Mouse (Mus musculus) intestine, embryonic 16.5 days (tissue): ENCODE measurements around the gene 4930558K02Rik. TPM values are rescaled to one million over a fixed set of nuclear protein-coding genes. Genes with fewer than 3 reads are reported as not detected.

Source experiments
- ATAC-seq: fragments of 200-750 bp; cut with Nextera tagmentation; 2 replicates; pipeline ENCODE4 v1.8.0; 2017; ENCODE audit warnings: moderate TSS enrichment, moderate library complexity
- H3K27ac ChIP-seq: fragments of 300-500 bp; sonication (generic); 2 replicates; pipeline ENCODE4 v1.5.1; 2014; ENCODE audit warnings: mild to moderate bottlenecking, low read length
- H3K27me3 ChIP-seq: fragments of 300-500 bp; sonication (generic); replicated peaks from 2 replicates; pipeline ENCODE4 v1.6.1; 2014; ENCODE audit warnings: low read length, control low read depth, mixed read lengths; ENCODE audit not compliant: control insufficient read depth, insufficient read depth
- H3K36me3 ChIP-seq: fragments of 300-500 bp; sonication (generic); 2 replicates; pipeline ENCODE4 v1.6.1; 2014; ENCODE audit warnings: low read length, control low read depth; ENCODE audit not compliant: control insufficient read depth, insufficient read depth
- H3K4me1 ChIP-seq: fragments of 300-500 bp; sonication (generic); 2 replicates; pipeline ENCODE4 v1.6.1; 2014; ENCODE audit warnings: low read length, control low read depth, mixed read lengths; ENCODE audit not compliant: control insufficient read depth, insufficient read depth
- H3K4me2 ChIP-seq: fragments of 300-500 bp; sonication (generic); 2 replicates; pipeline ENCODE4 v1.6.1; 2014; ENCODE audit warnings: low read depth, low read length, control low read depth
- H3K4me3 ChIP-seq: fragments of 300-500 bp; sonication (generic); 2 replicates; pipeline ENCODE4 v1.5.1; 2014; ENCODE audit warnings: mild to moderate bottlenecking, low read length
- H3K9ac ChIP-seq: fragments of 300-500 bp; sonication (generic); 2 replicates; pipeline ENCODE4 v1.6.1; 2014; ENCODE audit warnings: low read depth, low read length
- H3K9me3 ChIP-seq: fragments of 300-500 bp; sonication (generic); 2 replicates; pipeline ENCODE4 v1.6.1; 2016; ENCODE audit warnings: low read length, control low read depth; ENCODE audit not compliant: control insufficient read depth
- WGBS: fragments of 180-500 bp; shearing (Covaris S2); extraction: QIAGEN DNeasy Blood & Tissue Kit; methylation state at CpG from one replicate; pipeline ENCODE4 v1.1.7; 2014; 5-methylcytosine and 5-hydroxymethylcytosine counted together
- polyA plus RNA-seq: library from polyadenylated mRNA; unstranded; fragments of >200 nt; fragmentation: Nextera tagmentation; extraction: Ambion mirVana; gene quantifications from 2 replicates; pipeline ENCODE4 v1.2.1, GENCODE M21; 2015

Gene 4930558K02Rik
- polyA plus RNA-seq, 1 experiment from 2014 or later: not detected

DNA sequence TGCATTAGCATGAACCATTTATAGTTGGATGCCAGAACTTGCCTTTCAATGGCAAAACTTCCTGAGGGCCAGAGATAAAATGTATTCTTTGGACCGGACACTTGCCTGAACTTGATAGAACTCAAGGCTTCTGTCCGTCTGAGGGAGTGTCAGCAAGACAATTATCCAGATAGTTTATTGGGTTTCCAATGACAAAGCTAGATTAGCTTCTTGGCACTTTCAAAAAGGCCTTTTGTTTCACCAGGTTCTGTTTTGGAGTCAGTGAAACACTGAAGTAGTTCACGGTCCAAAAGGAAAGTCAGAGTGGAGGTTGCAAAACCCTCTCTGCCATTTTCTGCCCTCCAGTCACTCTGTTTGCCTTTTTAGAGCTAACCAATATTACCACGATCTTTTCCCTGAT lies 48.1 kb downstream of the 4930558K02Rik start:
- H3K4me2 ChIP-seq: no peak overlapping the region
- no peaks in the 10 kb centered on the region for H3K4me1 ChIP-seq
- no peaks in the 10 kb centered on the region for H3K36me3 ChIP-seq
- H3K9me3 ChIP-seq: no peaks in the 10 kb centered on the region
- WGBS: 76% methylated on average over 4 of the region's 4 CpGs
- no peak for ATAC-seq
- H3K4me3 ChIP-seq: no peak overlapping the region
- H3K9ac ChIP-seq: no peak overlapping the region
- H3K27ac ChIP-seq: no peak overlapping the region
- no peaks in the 10 kb centered on the region for H3K27me3 ChIP-seq

DNA sequence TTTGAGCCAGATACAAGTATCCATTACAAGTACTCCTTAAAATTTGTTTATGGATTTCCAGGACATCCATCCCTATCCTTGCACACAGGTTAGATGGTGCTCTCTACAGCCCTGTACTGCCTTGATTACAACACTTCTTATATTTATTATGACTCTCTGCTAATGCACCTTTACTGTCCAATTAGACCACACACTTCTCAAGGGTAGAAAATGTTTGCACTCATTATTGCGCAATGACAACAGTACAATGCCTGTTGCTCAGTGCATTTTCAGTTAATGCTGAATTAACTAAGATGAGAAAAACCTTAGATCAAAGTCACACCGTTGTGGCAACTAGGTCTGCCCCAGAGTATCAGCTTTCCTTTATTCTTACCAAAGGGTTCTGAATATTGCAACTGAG lies 51.5 kb downstream of the 4930558K02Rik start:
- H3K9me3 ChIP-seq: no peaks in the 10 kb centered on the region
- H3K27me3 ChIP-seq: no peaks in the 10 kb centered on the region
- ATAC-seq: no peak
- no peaks in the 10 kb centered on the region for H3K36me3 ChIP-seq
- 86% methylated on average over 2 of the region's 2 CpGs for WGBS
- H3K27ac ChIP-seq: no peak overlapping the region
- no peak overlapping the region for H3K9ac ChIP-seq
- no peak overlapping the region for H3K4me2 ChIP-seq
- H3K4me3 ChIP-seq: no peak overlapping the region
- no peaks in the 10 kb centered on the region for H3K4me1 ChIP-seq

DNA sequence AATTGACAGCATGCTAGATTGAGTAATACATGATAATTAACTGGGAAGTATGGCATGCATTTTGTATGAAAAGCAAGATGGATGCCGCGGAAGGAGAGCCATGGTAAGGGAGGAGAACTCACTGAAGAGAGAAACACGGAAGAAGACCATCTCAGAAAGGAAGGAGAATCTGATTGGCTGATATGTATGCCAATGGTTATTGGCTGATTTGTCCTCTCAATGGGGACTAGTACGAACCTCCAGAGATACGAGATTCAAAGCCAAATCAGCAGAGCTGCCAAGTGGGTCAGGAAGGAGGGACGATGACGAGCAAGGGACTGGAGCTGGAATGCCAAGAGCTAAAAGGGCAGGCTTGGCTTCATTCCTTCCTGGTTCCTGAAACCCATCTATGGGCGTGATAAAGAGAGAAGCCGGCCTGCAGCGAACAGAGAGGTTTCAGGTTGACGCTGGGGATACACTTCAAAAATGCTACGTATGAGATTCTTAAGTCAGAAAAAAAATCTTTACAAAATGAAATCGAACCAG lies 54.1 kb downstream of the 4930558K02Rik start:
- Histone ChIP-seq H3K27me3 (no peaks in the 10 kb centered on the region), H3K9ac (no peak overlapping the region), H3K4me3 (no peak overlapping the region), H3K27ac (no peak overlapping the region), H3K36me3 (no peaks in the 10 kb centered on the region), H3K4me1 (no peaks in the 10 kb centered on the region), H3K4me2 (no peak overlapping the region), H3K9me3 (no peaks in the 10 kb centered on the region)
- WGBS: 83% methylated on average over 13 of the region's 13 CpGs
- ATAC-seq: no peak

DNA sequence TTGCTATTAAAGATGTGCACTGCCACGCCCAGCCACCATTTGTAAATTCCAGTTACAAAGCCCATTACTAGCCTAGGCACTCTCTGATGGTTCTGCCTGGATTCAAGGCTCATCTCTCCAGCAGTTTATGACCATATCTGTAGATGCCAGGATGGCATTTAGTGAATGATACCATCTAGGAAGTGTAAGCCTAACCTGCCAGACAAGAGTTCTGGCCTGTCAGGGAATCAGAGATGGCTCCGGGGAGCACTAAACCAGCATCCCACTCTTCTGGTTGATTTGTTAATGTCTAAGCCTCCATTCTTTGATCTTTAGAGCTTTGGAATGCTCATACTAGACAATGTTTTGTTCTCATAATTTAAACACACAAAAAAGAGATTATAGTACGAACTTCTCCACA lies 55.1 kb downstream of the 4930558K02Rik start:
- no peak overlapping the region for H3K4me2 ChIP-seq
- H3K9me3 ChIP-seq: no peaks in the 10 kb centered on the region
- H3K4me1 ChIP-seq: no peaks in the 10 kb centered on the region
- ATAC-seq: no peak
- H3K9ac ChIP-seq: no peak overlapping the region
- no peaks in the 10 kb centered on the region for H3K36me3 ChIP-seq
- no peak overlapping the region for H3K27ac ChIP-seq
- WGBS: 65% methylated on average over 3 of the region's 3 CpGs
- H3K27me3 ChIP-seq: no peaks in the 10 kb centered on the region
- H3K4me3 ChIP-seq: no peak overlapping the region

DNA sequence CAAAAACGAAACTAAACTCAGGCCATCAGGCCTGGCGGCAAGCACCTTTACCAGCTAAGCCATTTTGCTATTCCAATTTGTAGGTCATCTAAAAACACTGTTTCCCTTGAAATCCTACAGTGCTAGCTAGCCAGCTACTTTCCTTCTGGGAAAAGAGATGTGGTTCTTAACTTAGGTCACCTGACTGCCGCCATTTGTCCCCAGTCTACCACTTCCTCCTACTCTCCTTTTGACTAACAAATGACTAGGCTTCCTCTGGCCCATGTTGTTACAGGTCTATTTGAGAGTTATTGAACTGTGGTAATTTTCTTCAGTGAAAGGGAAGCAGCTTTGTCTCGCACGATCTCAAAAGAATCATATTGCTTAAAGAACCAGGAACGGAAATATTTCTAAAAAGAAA lies 57.5 kb downstream of the 4930558K02Rik start:
- no peaks in the 10 kb centered on the region for H3K9me3 ChIP-seq
- ATAC-seq: no peak
- no peak overlapping the region for H3K4me2 ChIP-seq
- H3K4me3 ChIP-seq: no peak overlapping the region
- no peaks in the 10 kb centered on the region for H3K27me3 ChIP-seq
- no peaks in the 10 kb centered on the region for H3K36me3 ChIP-seq
- no peaks in the 10 kb centered on the region for H3K4me1 ChIP-seq
- WGBS: 88% methylated on average over 6 of the region's 6 CpGs
- no peak overlapping the region for H3K9ac ChIP-seq
- no peak overlapping the region for H3K27ac ChIP-seq

DNA sequence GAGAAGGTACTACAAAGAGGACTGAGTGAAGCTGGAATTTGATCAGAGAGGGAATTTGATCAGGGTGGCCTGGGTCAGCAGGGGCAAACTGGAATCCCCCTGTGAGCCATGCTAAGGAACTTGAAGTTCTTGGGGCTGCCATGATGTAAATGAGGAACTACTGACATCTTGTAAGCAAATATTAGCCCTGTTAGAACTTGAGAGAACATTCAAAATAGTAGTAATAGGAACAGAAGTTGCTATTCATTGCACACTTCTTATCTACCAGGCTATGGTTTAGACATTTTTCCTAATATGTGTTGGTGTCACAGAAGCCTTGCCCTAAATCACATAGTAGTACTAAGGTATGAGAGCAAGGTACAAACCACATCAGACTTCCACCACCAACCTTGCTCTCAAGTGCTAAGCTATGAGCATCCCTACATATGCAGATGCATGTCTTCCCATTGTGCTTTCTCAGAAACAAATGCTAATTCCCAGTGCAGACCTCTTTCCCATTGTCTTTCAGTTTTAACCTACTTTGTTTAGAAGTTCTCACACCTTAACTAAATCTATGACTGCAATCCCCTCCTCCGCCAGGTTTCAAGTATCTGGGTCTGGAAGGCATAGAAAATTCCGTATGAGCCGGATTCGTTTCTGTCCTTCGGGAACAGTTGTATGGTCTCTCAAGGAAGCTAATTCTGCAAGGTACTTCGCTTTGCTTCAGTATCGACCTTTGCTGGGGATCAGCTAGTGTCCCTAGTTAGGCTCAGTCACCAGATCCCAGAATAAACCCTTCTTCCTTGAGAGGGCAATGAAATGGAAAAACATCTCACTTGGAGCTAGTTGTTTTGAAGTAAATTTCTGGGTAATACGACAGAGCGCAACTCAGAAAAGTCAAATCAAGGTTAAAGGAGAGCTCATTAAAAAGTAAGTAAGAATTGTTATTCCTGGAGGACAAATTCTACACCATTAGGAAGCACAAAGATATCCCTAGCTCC lies 58.7 kb downstream of the 4930558K02Rik start:
- no peaks in the 10 kb centered on the region for H3K36me3 ChIP-seq
- no peaks in the 10 kb centered on the region for H3K4me1 ChIP-seq
- H3K27ac ChIP-seq: no peak overlapping the region
- ATAC-seq: no peak
- no peaks in the 10 kb centered on the region for H3K9me3 ChIP-seq
- H3K4me3 ChIP-seq: no peak overlapping the region
- H3K4me2 ChIP-seq: no peak overlapping the region
- H3K27me3 ChIP-seq: no peaks in the 10 kb centered on the region
- WGBS: 88% methylated on average over 9 of the region's 9 CpGs
- H3K9ac ChIP-seq: no peak overlapping the region

DNA sequence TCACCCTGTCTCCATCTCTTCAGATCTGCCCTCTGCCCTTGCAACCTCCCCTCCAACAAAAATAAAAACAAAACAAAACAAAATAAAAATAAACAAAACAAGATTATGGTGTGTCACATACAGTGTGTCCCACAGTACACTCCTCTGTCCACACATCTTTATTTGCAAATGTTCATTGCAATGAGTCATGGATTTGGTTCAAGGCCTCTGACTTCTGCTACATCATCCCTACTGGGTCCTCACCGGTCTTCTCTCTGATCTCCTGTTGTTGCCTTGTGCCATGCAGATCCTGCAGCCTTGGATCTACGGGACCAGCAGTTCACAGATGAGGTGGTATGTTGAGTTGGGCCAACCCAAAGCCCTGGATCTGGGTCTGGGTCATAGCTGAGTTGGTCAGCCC lies 59.8 kb downstream of the 4930558K02Rik start:
- 95% methylated on average over 2 of the region's 2 CpGs for WGBS
- no peaks in the 10 kb centered on the region for H3K9me3 ChIP-seq
- no peaks in the 10 kb centered on the region for H3K27me3 ChIP-seq
- H3K4me2 ChIP-seq: no peak overlapping the region
- no peak overlapping the region for H3K27ac ChIP-seq
- ATAC-seq: no peak
- no peak overlapping the region for H3K9ac ChIP-seq
- H3K4me3 ChIP-seq: no peak overlapping the region
- no peaks in the 10 kb centered on the region for H3K4me1 ChIP-seq
- H3K36me3 ChIP-seq: no peaks in the 10 kb centered on the region

DNA sequence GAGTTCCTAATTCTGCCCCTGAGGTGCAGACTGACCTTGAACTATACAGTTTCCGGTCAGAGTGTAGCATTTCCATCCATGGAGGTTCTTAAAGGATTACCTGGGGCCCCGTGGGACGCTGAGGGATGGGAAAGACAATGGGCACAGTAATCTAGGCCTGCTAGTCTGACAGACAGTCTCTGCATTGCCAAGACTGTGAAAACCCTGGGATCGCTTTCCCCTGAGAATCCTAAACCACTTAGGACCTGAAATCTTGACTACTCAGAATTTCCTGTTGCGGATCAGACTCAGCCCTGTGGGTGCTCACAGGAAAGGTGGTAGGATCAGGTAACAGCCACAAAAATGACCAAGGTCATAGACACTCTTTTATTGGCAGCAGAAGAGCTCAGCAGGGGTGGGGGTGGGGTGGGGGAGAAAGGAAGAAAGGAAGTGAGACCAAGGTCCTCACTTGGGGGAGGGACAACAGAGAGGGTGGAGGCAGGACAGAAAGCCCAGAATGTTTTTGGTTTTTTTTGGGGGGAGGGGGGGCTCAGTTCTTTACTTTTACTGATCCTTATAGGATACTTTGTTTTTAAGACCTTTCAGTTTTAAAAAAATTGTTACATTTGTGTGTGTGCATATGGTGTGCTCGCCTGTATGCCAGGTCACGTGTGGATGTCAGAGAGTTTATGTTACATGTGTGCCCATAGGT lies 60.6 kb downstream of the 4930558K02Rik start:
- Histone ChIP-seq H3K9me3 (no peaks in the 10 kb centered on the region), H3K27ac (no peak overlapping the region), H3K4me3 (no peak overlapping the region), H3K4me1 (no peaks in the 10 kb centered on the region), H3K36me3 (no peaks in the 10 kb centered on the region), H3K9ac (no peak overlapping the region), H3K4me2 (no peak overlapping the region), H3K27me3 (no peaks in the 10 kb centered on the region)
- WGBS: 63% methylated on average over 7 of the region's 7 CpGs
- no peak for ATAC-seq

DNA sequence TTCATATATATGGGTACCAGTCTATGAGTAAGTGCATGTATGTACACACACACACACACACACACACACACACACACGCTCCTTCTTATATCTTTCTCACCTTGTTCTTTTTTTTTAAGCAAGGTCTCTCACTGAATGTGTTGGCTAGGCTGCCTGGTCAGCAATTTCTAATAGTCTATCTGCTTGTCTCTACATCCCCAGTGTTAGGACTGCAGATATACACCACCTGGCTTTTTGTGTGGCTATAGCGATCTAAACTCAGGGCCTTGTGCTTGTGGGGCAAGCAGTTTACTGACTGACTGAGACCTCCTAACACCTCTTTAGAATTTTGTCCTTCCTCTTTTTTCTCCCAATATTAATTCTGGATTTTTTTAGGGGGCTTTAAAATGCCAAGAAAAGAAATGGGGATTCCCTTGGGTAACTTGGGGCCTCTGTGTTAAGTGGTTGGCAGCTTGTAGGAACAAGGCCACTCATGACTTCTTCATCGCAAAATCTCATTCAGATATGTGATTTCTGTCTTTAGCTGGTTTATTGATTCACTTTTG lies 61.4 kb downstream of the 4930558K02Rik start:
- no peak overlapping the region for H3K4me2 ChIP-seq
- H3K9ac ChIP-seq: no peak overlapping the region
- no peak overlapping the region for H3K27ac ChIP-seq
- no peaks in the 10 kb centered on the region for H3K36me3 ChIP-seq
- 71% methylated on average over 3 of the region's 3 CpGs for WGBS
- no peak overlapping the region for H3K4me3 ChIP-seq
- H3K27me3 ChIP-seq: no peaks in the 10 kb centered on the region
- no peaks in the 10 kb centered on the region for H3K4me1 ChIP-seq
- ATAC-seq: no peak
- no peaks in the 10 kb centered on the region for H3K9me3 ChIP-seq
